Mouse (Mus musculus): ENCODE measurements around the gene Man1c1. TPM values are rescaled to one million over a fixed set of nuclear protein-coding genes. Genes with fewer than 3 reads are reported as not detected.
A peak's percentile ranks its signal among the peaks of the same experiment; 100 is the strongest.

Gene Man1c1
- total and polyA plus RNA-seq, 2 experiments from 2014 or later, result 3.8 to 14.8 TPM

DNA sequence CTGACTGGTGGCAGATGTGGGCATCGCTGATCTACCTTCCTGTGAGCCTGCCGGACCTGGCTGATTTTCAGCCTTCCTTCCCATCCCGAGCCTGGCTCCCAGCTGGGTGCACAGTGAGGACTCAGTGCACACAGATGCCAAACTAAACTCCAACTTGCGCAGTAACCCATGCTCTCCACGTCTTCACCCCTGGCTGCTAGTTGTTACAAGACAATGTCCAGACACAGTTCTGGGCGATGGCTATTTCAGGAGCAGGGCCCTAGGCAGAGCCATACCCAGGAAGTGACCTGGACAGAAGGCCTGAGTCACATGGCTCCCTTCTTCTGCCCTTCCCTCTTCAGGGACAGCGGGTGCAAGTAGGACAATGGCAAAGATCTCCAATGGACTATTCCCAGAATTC, 76.0 kb downstream of the Man1c1 start:
- Histone ChIP-seq H3K27ac (ENCODE audit: low read depth) (peak overlapping the region; percentile 83), H3K9me3 (replicated peaks; ENCODE audit: control insufficient read depth, low read length) (no peaks in the 10 kb centered on the region), H3K4me2 (ENCODE audit: low read depth, low read length) (no peak overlapping the region; the same call in 1 of the 2 replicates), H3K4me3 (ENCODE audit: low read depth, low read length) (no peak overlapping the region), H3K36me3 (replicated peaks; ENCODE audit: control insufficient read depth, insufficient read depth, low read length) (no peaks in the 10 kb centered on the region), H3K4me1 (ENCODE audit: control insufficient read depth, insufficient read depth) (peaks cover 61% of the 10 kb centered on the region), H3K27me3 (ENCODE audit: control insufficient read depth, insufficient read depth, low read length) (no peaks in the 10 kb centered on the region), H3K9ac (replicated peaks; ENCODE audit: low read depth, low read length) (no peak overlapping the region)
- DNase-seq (ENCODE audit: low spot score), result peak; percentile 91
- TF ChIP-seq CTCF (IDR thresholded peaks at IDR 0.05; ENCODE audit: low read depth), result no peak
- TF ChIP-seq EP300 (IDR thresholded peaks at IDR 0.05; ENCODE audit: low read depth), result peak; percentile 84
- ATAC-seq (ENCODE audit: insufficient read depth, low read depth), result peak; percentile 87
- WGBS, result 15% methylated on average over 7 of the region's 7 CpGs

DNA sequence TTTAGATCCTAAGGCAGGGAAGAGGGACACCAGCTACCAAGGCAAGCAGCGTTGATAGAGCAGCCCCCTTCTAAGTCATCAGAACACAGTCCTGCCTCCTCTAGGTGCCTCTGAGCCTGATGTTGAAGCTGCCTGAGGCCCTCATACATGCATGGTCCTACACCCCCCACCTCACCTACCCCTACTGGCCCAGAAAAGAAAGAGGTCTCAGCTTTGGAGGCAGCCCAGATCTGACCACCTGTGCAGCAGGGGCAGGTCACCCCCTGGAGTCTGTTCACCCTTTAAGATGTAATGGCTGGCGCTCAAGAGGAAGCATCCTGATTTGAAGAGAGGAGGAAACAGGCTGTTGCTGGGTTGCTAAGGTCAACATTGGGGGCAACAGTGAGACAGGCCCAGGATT, 77.2 kb downstream of the Man1c1 start:
- no peaks in the 10 kb centered on the region for H3K27me3 ChIP-seq (ENCODE audit: control insufficient read depth, insufficient read depth, low read length)
- TF ChIP-seq CTCF (IDR thresholded peaks at IDR 0.05; ENCODE audit: low read depth) (no peak), EP300 (IDR thresholded peaks at IDR 0.05; ENCODE audit: low read depth) (no peak)
- DNase-seq (ENCODE audit: low spot score) (no peak), ATAC-seq (ENCODE audit: insufficient read depth, low read depth) (no peak)
- no peaks in the 10 kb centered on the region for H3K9me3 ChIP-seq (replicated peaks; ENCODE audit: control insufficient read depth, low read length)
- no peaks in the 10 kb centered on the region for H3K36me3 ChIP-seq (replicated peaks; ENCODE audit: control insufficient read depth, insufficient read depth, low read length)
- peaks cover 51% of the 10 kb centered on the region for H3K4me1 ChIP-seq (ENCODE audit: control insufficient read depth, insufficient read depth)
- no peak overlapping the region for H3K4me3 ChIP-seq (ENCODE audit: low read depth, low read length)
- H3K27ac ChIP-seq (ENCODE audit: low read depth), result peak overlapping the region; percentile 56
- no peak overlapping the region for H3K4me2 ChIP-seq (ENCODE audit: low read depth, low read length)
- 0 out of 2 replicates have a peak overlapping the region, but pooled peaks have one; percentile 13 for H3K9ac ChIP-seq (replicated peaks; ENCODE audit: low read depth, low read length)
- WGBS, result 59% methylated on average over 2 of the region's 2 CpGs

DNA sequence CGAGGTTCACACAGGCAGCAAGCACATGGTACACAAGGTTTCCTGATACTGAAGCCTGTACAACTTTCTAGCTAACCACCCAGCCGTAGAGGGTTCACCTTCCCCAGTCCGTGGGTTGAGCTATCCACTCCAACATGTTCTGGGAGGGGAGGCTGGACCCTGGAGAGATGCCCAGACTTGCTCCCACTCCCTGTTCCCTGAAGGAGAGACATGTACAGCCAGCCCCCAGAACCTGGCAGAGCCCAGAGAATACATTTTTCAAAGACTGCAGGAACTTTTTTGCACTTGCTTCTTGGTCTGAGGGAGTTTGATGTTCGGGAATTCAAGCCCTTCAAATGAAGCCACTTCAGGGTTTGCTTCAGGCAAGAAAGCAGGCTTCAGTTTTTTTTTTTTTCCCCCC, 77.7 kb downstream of the Man1c1 start:
- Histone ChIP-seq H3K4me1 (ENCODE audit: control insufficient read depth, insufficient read depth) (peaks cover 45% of the 10 kb centered on the region), H3K27ac (ENCODE audit: low read depth) (peak overlapping the region; percentile 56), H3K9me3 (replicated peaks; ENCODE audit: control insufficient read depth, low read length) (no peaks in the 10 kb centered on the region), H3K27me3 (ENCODE audit: control insufficient read depth, insufficient read depth, low read length) (no peaks in the 10 kb centered on the region), H3K36me3 (replicated peaks; ENCODE audit: control insufficient read depth, insufficient read depth, low read length) (no peaks in the 10 kb centered on the region), H3K4me3 (ENCODE audit: low read depth, low read length) (no peak overlapping the region), H3K4me2 (ENCODE audit: low read depth, low read length) (no peak overlapping the region), H3K9ac (replicated peaks; ENCODE audit: low read depth, low read length) (peak overlapping the region; percentile 13; the same call in 1 of the 2 replicates)
- DNase-seq (ENCODE audit: low spot score) (no peak), ATAC-seq (ENCODE audit: insufficient read depth, low read depth) (no peak)
- WGBS, result 49% methylated on average over 4 of the region's 4 CpGs
- no peak for TF ChIP-seq EP300 (IDR thresholded peaks at IDR 0.05; ENCODE audit: low read depth)
- no peak for TF ChIP-seq CTCF (IDR thresholded peaks at IDR 0.05; ENCODE audit: low read depth)

DNA sequence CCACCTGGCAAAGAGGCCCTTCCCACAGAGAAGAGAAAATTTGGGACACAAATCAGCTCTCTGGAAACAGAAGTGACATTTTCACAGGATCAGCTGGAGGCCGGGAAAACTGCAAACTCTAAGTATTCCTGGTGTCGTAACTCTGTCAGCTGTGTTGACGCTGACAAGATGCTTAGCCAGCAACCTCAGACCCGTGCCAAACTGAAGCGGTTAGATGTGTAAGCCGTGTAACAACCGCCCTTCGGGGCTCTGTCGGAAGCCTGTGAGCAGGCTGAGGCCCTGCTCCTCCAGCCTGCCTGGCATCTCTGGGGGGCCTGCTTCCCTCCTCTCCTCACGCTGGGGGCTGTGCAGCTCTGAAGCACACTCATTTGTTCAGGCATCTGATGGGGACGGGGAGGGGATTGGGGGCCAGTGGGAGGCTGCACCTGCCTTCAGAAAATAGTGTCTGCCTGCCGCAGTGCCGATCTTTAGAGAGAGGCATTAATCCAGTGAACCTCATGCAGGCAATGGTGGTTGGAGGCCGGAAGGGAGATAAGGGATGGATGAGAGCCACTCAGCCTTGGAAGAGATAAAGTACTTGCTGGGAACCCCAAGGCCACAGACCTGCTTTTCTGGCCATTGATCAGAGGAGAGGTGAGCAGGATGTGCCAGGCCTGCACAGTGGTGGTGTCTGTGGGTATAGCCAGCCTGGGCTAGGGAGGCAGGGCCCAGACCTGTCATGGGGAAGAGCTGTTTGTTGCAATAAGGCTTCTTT, 79.8 kb downstream of the Man1c1 start:
- TF ChIP-seq CTCF (IDR thresholded peaks at IDR 0.05; ENCODE audit: low read depth) (no peak), EP300 (IDR thresholded peaks at IDR 0.05; ENCODE audit: low read depth) (no peak)
- no peaks in the 10 kb centered on the region for H3K36me3 ChIP-seq (replicated peaks; ENCODE audit: control insufficient read depth, insufficient read depth, low read length)
- ATAC-seq (ENCODE audit: insufficient read depth, low read depth) (no peak), DNase-seq (ENCODE audit: low spot score) (peak; percentile 49)
- no peaks in the 10 kb centered on the region for H3K27me3 ChIP-seq (ENCODE audit: control insufficient read depth, insufficient read depth, low read length)
- no peaks in the 10 kb centered on the region for H3K9me3 ChIP-seq (replicated peaks; ENCODE audit: control insufficient read depth, low read length)
- peak overlapping the region; percentile 8; the same call in 1 of the 2 replicates for H3K27ac ChIP-seq (ENCODE audit: low read depth)
- peaks cover 43% of the 10 kb centered on the region for H3K4me1 ChIP-seq (ENCODE audit: control insufficient read depth, insufficient read depth)
- no peak overlapping the region for H3K9ac ChIP-seq (replicated peaks; ENCODE audit: low read depth, low read length)
- 30% methylated on average over 14 of the region's 14 CpGs for WGBS
- peak overlapping the region; percentile 4; the same call in 1 of the 2 replicates for H3K4me2 ChIP-seq (ENCODE audit: low read depth, low read length)
- no peak overlapping the region for H3K4me3 ChIP-seq (ENCODE audit: low read depth, low read length)

DNA sequence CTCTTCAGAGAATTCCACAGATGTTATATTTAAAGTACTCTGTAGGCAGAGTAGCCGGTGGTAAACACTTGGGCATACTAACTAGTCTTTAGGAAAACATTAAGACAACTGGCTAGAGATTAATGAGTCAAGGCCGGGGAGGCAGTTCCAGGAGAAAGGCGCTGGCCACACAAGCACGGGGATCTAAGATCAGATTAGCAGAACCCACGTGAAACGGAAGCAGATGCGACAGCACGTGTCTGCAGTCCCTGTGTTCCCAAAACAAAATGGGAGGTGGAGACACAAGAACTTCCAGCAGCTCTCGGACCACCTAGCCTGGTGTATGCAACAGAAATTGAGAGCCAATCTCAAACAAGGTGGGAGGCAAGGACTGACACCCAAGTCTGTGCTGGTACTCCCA, 82.4 kb downstream of the Man1c1 start:
- H3K36me3 ChIP-seq (replicated peaks; ENCODE audit: control insufficient read depth, insufficient read depth, low read length), result no peaks in the 10 kb centered on the region
- no peaks in the 10 kb centered on the region for H3K9me3 ChIP-seq (replicated peaks; ENCODE audit: control insufficient read depth, low read length)
- no peak overlapping the region for H3K27ac ChIP-seq (ENCODE audit: low read depth)
- H3K4me3 ChIP-seq (ENCODE audit: low read depth, low read length), result no peak overlapping the region
- 81% methylated on average over 9 of the region's 9 CpGs for WGBS
- H3K27me3 ChIP-seq (ENCODE audit: control insufficient read depth, insufficient read depth, low read length), result no peaks in the 10 kb centered on the region
- no peak overlapping the region for H3K4me2 ChIP-seq (ENCODE audit: low read depth, low read length)
- H3K4me1 ChIP-seq (ENCODE audit: control insufficient read depth, insufficient read depth), result peaks cover 17% of the 10 kb centered on the region; the same call in 1 of the 2 replicates
- ATAC-seq (ENCODE audit: insufficient read depth, low read depth), result no peak
- no peak overlapping the region for H3K9ac ChIP-seq (replicated peaks; ENCODE audit: low read depth, low read length)
- TF ChIP-seq EP300 (IDR thresholded peaks at IDR 0.05; ENCODE audit: low read depth), result no peak
- DNase-seq (ENCODE audit: low spot score), result no peak
